Mouse (Mus musculus): ENCODE measurements around the gene Plxdc1. TPM values are rescaled to one million over a fixed set of nuclear protein-coding genes. Genes with fewer than 3 reads are reported as not detected.
A peak's percentile ranks its signal among the peaks of the same experiment; 100 is the strongest.

The Plxdc1 gene
- polyA plus RNA-seq, 1 experiment from 2014 or later: 13.4 TPM

DNA sequence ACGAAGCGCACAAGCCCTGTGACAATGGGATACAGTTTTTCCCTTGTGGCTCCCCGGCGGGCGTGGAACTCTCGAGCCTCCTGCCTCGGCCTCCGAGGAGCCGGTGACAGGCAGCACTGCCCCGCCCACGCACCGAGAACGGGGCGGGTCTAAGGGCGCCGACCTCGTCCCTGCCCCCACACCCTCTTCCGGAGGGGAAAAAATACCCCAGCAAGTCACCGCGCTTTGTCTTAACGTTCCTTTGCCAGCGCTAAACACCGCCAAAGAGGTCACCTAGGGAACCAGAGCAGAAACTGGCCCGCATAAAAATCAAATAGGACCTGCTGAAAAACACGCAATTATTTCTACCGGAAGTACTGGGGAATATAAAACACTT lies 102.7 kb downstream of the Plxdc1 start:
- peak overlapping the region; percentile 74 for H3K4me3 ChIP-seq (ENCODE audit: inconsistent target)
- H3K36me3 ChIP-seq (ENCODE audit: inconsistent target): no peaks in the 10 kb centered on the region
- WGBS (ENCODE audit: missing documents): 6% methylated on average over 26 of the region's 26 CpGs
- no peaks in the 10 kb centered on the region for H3K79me2 ChIP-seq (ENCODE audit: inconsistent target)
- peak overlapping the region; percentile 92 for H3K27ac ChIP-seq

DNA sequence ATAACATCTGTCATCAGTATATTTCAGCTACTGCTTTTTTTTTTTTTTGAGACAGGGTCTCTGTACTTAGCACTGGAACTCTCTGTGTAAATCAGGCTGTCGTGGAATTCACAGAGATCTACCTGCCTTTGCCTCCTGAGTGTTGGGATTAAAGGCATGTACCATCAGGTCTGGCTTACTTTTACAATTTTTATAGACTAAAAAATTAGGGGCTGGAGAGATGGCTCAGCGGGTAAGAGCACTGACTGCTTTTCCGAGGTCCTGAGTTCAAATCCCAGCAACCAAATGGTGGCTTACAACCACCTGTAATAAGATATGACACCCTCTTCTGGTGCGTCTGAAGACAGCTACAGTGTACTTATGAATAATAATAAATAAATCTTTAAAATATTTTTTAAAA lies 105.9 kb downstream of the Plxdc1 start:
- Histone ChIP-seq H3K36me3 (ENCODE audit: inconsistent target) (no peaks in the 10 kb centered on the region), H3K4me3 (ENCODE audit: inconsistent target) (no peak overlapping the region), H3K27ac (no peak overlapping the region), H3K79me2 (ENCODE audit: inconsistent target) (no peaks in the 10 kb centered on the region)
- 94% methylated on average over 4 of the region's 4 CpGs for WGBS (ENCODE audit: missing documents)

DNA sequence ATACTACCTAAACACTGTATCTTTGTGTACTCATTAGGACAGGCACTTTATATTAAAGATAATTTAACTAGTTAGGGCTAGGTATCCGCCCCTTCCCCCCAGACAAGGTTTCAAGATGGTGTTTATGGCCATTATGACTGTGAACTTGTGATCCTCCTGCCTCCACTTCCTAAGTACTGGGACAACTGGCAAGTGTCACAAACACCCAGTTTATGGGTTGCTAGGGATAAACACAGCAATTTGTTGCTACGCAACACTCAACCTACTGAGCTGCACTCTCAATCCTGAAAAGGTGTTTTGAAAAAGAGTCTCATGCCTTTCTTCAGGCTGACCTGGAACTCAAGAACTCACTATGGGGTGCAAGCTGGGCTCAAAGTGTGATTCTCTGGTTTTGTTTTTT lies 108.9 kb downstream of the Plxdc1 start:
- H3K79me2 ChIP-seq (ENCODE audit: inconsistent target): no peaks in the 10 kb centered on the region
- H3K36me3 ChIP-seq (ENCODE audit: inconsistent target): no peaks in the 10 kb centered on the region
- WGBS (ENCODE audit: missing documents): 91% methylated on average over 2 of the region's 2 CpGs
- no peak overlapping the region for H3K4me3 ChIP-seq (ENCODE audit: inconsistent target)
- no peak overlapping the region for H3K27ac ChIP-seq

DNA sequence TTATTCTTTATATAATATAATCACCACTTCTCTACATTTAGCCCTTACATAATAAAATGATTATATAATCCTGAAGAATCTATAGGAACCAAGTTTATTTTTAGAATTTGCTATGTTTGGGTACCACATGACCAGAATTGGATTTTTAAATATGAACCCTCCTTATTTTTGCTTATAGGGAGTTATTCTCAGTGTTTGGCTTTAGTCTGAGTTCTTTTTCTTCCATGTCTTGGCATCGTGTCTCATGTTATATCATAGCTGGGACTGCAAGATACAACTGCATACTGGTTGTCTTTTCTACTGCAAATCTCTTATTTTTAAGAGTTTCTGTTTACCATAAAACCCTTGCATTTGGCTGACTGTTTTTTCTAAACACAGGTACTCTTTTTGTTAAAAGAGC lies 111.8 kb downstream of the Plxdc1 start:
- Histone ChIP-seq H3K4me3 (ENCODE audit: inconsistent target) (no peak overlapping the region), H3K27ac (no peak overlapping the region), H3K36me3 (ENCODE audit: inconsistent target) (no peaks in the 10 kb centered on the region), H3K79me2 (ENCODE audit: inconsistent target) (no peaks in the 10 kb centered on the region)
- WGBS (ENCODE audit: missing documents): 92% methylated on average over 1 of the region's 1 CpGs

Other genes with a start within 250 kb of the Plxdc1 start
- gene Pip4k2b, start 241.7 kb downstream of the Plxdc1 start, polyA plus RNA-seq (2018): 25.4 to 37.6 TPM (median 25.7 TPM) in 3 replicates
- 16.4 to 22.4 TPM (median 16.9 TPM) in 3 replicates for gene Cwc25, start 219.9 kb downstream of the Plxdc1 start, polyA plus RNA-seq (2018)
- gene 1700001P01Rik, start 210.5 kb downstream of the Plxdc1 start, polyA plus RNA-seq (2018): not detected in 3 replicates
- gene Rpl23, start 204.0 kb downstream of the Plxdc1 start, polyA plus RNA-seq (2018): 992 to 1,238 TPM (median 1,231 TPM) in 3 replicates
- 151 to 499 TPM (median 254 TPM) in 3 replicates for gene Lasp1, start 187.4 kb downstream of the Plxdc1 start, polyA plus RNA-seq (2018)
- 0.68 to 1.1 TPM (median 0.72 TPM) in 3 replicates for gene B230217C12Rik, start 145.7 kb downstream of the Plxdc1 start, polyA plus RNA-seq (2018)
- 0.14 to 0.69 TPM (median 0.51 TPM) in 3 replicates for gene Fbxo47, start 102.3 kb downstream of the Plxdc1 start, polyA plus RNA-seq (2018)
- gene Arl5c, start 9.7 kb upstream of the Plxdc1 start, polyA plus RNA-seq (2018): 5.0 to 99.1 TPM (median 38.4 TPM) in 3 replicates
- gene Cacnb1, start 36.6 kb upstream of the Plxdc1 start, polyA plus RNA-seq (2018): 0.52 to 3.0 TPM (median 1.7 TPM) in 3 replicates
- 1,810 to 2,012 TPM (median 1,833 TPM) in 3 replicates for gene Rpl19, start 40.3 kb upstream of the Plxdc1 start, polyA plus RNA-seq (2018)
- 3.4 to 15.5 TPM (median 9.6 TPM) in 3 replicates for gene Stac2, start 67.0 kb upstream of the Plxdc1 start, polyA plus RNA-seq (2018)
- gene Fbxl20, start 164.0 kb upstream of the Plxdc1 start, polyA plus RNA-seq (2018): 6.5 to 19.0 TPM (median 13.4 TPM) in 3 replicates
- gene Med1, start 206.8 kb upstream of the Plxdc1 start, polyA plus RNA-seq (2018): 19.0 to 20.5 TPM (median 19.3 TPM) in 3 replicates
- 15.1 to 22.0 TPM (median 19.2 TPM) in 3 replicates for gene Cdk12, start 216.6 kb upstream of the Plxdc1 start, polyA plus RNA-seq (2018)

All from macrophage (primary cell).